Mouse (Mus musculus) telencephalon, adult 2 months (tissue): ENCODE measurements around the gene Crtc3.
A peak's percentile ranks its signal among the peaks of the same experiment; 100 is the strongest.

Experiments
- DNase-seq: peaks from one replicate; pipeline ENCODE4 v3.0.0-alpha.2; 2011; ENCODE audit warnings: low read depth, low spot score

Gene Crtc3

DNA sequence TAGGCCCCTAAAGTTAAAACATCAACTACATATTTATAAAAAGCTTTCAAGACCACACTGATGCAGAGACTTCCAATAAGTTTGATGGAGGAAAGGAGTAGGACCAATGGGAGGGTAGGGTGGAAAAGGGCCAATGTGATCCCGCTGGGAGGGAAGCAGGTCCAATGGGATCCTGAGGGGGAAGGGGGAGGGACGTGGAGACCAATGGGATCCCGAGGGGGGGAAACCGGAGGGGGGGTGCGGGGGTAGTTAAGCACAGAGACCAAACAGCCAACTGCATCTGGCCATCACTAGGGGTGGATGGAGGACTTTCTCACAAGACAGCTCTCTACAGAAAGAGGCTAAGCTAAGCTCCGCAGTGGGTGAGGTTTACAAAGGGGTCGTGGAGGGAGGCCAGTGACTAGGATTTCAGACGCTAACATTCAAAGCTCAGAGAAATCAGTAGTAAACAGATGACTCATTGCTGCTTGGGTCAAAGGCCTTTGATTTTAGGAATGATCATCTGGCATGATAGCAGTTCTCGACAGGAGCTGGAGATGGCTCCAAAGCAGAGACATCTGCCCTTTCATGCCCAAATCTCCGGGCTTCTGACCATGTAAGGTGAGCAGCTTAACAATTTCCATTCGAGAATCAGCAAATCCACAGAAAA lies 83.6 kb downstream of the Crtc3 start:
- no peak for DNase-seq

GRCm38 (mm10) chr7:80602574-80602973 lies 86.1 kb downstream of the Crtc3 start:
- DNase-seq, result peak; percentile 56

- DNase-seq, result no peak
These were observed 90.2 kb downstream of the Crtc3 start for GRCm38 (mm10) chr7:80598436-80598985.

GRCm38 (mm10) chr7:80597900-80598299 lies 90.8 kb downstream of the Crtc3 start:
- DNase-seq, result no peak

GRCm38 (mm10) chr7:80589054-80589746 lies 99.5 kb downstream of the Crtc3 start:
- no peak for DNase-seq

DNA sequence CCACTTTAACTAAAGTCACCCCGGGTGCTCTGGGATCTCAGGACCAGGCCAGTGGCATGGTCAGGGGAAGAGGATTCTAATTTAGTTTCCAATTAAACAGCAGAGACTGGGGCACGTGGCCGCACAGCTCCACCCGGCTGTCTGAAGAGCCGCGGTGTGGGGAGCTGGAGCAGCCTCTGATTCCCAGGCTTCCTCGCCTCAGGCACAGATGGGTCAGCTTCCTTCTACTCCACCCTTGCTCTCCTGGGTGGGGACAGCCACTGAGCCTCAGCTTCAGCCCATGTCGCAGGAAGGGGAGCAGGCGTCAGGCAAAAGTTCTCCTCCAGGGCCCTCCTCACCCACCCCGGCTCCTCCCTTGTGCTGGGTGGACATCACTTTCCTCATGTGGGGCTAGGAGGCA lies 101.0 kb downstream of the Crtc3 start:
- DNase-seq, result no peak

- no peak for DNase-seq
These were observed 101.7 kb downstream of the Crtc3 start for GRCm38 (mm10) chr7:80586681-80587660.

DNA sequence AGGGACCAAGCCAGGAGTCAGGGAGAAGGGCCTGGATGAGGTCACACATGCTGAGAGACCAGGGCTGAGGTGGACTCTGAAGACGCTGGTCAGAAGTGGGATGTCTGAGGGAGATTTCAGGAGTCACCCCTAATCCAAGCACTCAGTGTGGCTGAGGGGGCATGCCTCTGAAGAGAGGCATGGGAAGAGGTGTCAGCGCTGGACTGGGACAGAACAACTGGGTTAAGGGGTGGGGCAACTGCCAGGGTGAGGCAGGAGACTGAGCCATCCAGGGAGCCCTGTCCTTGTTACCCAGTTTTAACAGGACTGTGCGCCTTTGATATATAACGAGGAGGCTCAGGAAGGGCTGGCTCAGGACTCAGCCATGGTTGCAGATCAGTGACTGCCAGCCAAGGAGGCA lies 102.5 kb downstream of the Crtc3 start:
- no peak for DNase-seq

GRCm38 (mm10) chr7:80585380-80585779 lies 103.3 kb downstream of the Crtc3 start:
- no peak for DNase-seq

DNA sequence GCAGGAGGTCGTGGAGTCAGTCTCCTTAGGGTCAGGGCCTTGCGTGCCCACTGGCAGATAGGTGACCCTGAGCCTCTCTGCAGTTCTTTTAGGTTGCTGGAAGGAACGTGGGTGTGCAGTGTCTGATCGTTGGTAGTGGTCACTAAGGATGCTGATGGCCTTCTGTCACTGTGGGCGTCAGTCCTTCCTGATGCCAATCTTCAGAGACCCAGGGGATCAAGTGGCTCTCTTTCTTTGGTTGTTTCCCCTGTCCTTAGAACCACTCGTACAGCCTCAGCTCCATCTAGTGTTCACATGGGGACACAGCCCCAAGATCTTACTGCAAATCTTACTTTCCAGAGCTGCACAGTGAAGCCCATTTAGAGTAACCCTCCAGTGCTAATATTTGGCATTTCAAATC lies 104.7 kb downstream of the Crtc3 start:
- peak; percentile 34 for DNase-seq

- DNase-seq, result no peak
These were observed 105.7 kb downstream of the Crtc3 start for GRCm38 (mm10) chr7:80582821-80583451.

DNA sequence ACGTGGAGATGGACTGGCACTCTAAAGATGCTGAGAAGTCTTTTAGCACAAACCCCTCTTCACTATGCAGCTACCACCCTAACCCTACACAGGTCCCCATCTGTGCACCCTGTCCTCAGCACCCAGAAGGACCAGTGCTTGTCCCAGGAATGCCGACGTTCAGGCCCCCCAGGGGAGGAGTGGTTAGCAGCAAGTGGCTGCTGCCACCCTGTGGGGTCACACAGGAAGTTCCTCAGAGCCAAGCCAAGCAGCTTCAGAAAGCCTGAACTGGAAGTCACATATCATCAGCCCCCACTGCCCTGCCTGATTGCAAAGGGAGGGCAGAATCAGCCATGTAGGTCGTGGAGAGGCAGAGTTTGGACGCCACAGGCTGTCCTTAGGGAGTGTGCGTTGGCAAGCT lies 108.3 kb downstream of the Crtc3 start:
- no peak for DNase-seq

DNA sequence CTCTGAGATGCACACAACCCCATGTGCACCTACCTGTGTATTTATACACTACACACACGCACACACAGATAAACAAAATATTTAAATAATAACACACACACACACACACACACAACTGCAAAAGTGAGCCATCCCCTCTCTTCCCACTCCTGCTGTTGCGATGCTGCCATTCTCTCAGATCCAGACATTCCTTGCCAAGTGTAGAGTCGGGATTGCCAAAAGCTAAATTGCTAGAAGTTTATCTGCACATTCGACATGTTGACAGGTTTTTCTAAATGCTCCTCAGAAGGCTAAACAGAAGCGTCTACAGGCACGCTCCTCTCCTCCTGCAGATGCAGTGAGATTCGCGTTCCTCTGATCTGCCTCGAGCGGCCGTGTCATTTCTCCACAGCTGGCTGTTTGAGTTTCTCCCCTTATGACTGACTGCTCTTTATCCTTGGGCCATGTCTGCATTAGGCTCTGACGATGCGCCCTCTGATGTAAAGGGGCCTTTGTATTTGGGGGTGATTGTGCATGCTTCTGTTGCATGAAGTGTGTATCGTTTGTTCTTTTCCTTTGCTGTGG lies 111.2 kb downstream of the Crtc3 start:
- no peak for DNase-seq

DNA sequence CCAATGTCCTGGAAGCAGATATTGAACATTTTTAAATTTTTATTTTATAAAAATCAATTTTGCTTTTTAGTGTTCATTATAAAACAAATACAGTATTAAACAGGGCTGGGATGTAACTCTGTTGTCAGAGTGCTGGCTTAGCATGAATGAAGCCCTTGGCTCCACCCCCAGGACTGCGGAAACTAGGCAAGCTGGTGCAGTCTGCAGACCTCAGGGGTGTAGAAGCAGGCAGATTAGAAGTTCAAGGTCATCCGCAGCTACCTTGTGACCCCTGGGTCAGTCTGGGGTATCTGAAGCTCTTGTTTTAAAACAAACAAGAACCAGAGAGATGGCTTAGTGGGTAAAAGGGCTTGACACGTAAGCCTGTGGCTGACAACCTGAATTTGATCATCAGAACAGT lies 112.1 kb downstream of the Crtc3 start:
- no peak for DNase-seq

GRCm38 (mm10) chr7:80575750-80576149 lies 112.9 kb downstream of the Crtc3 start:
- no peak for DNase-seq

- DNase-seq, result no peak
These were observed 115.6 kb downstream of the Crtc3 start for GRCm38 (mm10) chr7:80573076-80573475.

DNA sequence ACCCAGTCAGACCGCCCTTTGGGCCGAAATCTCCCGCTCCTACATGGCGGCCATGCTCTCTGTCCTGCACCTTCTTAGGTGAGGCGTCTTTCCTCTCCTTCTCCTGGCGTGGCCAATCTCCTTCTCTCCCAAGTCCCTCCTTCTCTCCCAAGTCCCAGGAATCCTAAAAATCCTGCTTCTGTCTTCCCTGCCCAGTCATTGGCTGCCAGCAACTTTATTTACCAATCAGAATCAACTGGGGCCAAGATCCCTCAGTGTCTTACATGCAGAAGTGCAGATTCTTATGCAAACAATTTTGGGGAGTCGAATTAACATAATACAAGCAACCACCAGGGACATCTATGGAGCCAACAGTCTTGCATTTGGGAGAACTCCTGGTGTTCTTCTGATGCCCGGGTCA lies 120.7 kb downstream of the Crtc3 start:
- no peak for DNase-seq

DNA sequence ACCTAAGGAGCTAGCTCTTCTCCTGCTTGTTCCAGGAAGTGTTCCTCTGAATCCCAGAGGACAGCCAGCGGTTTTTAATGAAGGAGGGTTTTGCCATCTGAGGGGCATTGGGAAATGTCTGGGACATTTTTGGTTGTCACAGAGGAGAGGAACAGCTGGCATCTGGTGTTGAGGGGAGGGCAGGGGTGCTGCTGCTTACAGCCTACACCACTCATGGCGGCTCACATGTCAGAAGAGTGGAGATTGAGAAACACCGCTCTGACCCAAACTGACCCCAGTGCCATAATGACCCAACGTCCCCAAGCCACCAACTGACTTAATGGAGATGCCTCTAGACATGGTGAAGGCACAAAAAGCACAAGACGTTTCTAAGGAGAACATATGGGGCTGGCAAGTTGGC lies 126.7 kb downstream of the Crtc3 start:
- DNase-seq, result no peak

GRCm38 (mm10) chr7:80561271-80561670 lies 127.4 kb downstream of the Crtc3 start:
- DNase-seq, result no peak

- no peak for DNase-seq
These were observed 130.1 kb downstream of the Crtc3 start for GRCm38 (mm10) chr7:80558572-80558971.

GRCm38 (mm10) chr7:80558101-80558500 lies 130.6 kb downstream of the Crtc3 start:
- no peak for DNase-seq
